Mouse (Mus musculus) stomach, postnatal 0 days (tissue): ENCODE results near the gene Gimap8.
"Not testable (repeated sequence)": the region's sequence is repeated elsewhere in the genome, so short reads cannot be mapped to it uniquely, and the experiment has no call there.

Source experiments
- CTCF ChIP-seq: IDR thresholded peaks from 2 replicates; pipeline ENCODE4 v1.5.1; 2016; ENCODE audit warnings: antibody characterized with exemption, low read depth, mild to moderate bottlenecking, moderate library complexity
- EP300 ChIP-seq: optimal IDR thresholded peaks from 2 replicates; pipeline ENCODE3; 2016; ENCODE audit warnings: antibody characterized with exemption

DNA sequence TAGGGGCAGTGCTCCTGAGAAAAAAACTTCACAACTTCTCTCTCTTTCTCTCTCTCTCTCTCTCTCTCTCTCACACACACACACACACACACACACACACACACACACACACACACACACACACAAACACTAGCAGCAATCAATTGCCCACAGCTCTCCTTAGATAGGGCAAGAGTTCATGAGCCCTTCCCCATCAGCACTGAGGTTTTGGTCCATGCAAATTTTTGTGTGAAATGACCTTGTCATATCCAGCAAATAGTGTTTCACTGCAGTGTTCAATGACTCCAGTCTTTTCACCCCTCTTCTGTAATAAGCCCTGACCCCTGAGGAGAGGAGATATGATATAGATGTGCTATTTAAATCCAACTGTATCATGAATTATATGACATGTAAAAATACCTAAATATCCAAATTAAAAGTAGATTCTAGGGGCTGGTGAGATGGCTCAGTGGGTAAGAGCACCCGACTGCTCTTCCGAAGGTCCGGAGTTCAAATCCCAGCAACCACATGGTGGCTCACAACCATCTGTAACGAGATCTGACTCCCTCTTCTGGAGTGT, 36.3 kb downstream of the Gimap8 start:
- TF ChIP-seq CTCF, EP300: not testable (repeated sequence)
